Mouse (Mus musculus) c-Kit-positive CD71-negative TER-119-negative erythroid progenitor cells, embryonic 14.5 days (primary cell): Measurements from ENCODE around the gene Trpm4.

Source experiments
- DNase-seq: peaks from one replicate; pipeline ENCODE4 v3.0.0-alpha.2; 2013; ENCODE audit warnings: low read depth

Trpm4 gene

GRCm38 (mm10) chr7:45346905-45347304 lies 13.3 kb upstream of the Trpm4 start:
- DNase-seq = no peak

- no peak for DNase-seq
These were observed 10.0 kb upstream of the Trpm4 start for GRCm38 (mm10) chr7:45343543-45343942.

- no peak for DNase-seq
These were observed 8.5 kb upstream of the Trpm4 start for GRCm38 (mm10) chr7:45342081-45342480.

- peak; percentile 95 for DNase-seq
These were observed 7.7 kb upstream of the Trpm4 start for GRCm38 (mm10) chr7:45341303-45341702.

- DNase-seq = no peak
These were observed 7.1 kb upstream of the Trpm4 start for GRCm38 (mm10) chr7:45340669-45341068.

- DNase-seq = no peak
These were observed 6.5 kb upstream of the Trpm4 start for GRCm38 (mm10) chr7:45340066-45340442.

GRCm38 (mm10) chr7:45339410-45340065 lies 6.0 kb upstream of the Trpm4 start:
- DNase-seq = no peak

GRCm38 (mm10) chr7:45338161-45338911 lies 4.8 kb upstream of the Trpm4 start:
- DNase-seq = no peak

GRCm38 (mm10) chr7:45337469-45337868 lies 3.9 kb upstream of the Trpm4 start:
- no peak for DNase-seq

- DNase-seq = no peak
These were observed 2.7 kb upstream of the Trpm4 start for GRCm38 (mm10) chr7:45336319-45336718.

GRCm38 (mm10) chr7:45335056-45335455 lies 1.5 kb upstream of the Trpm4 start, which contains the start of gene Hrc:
Gene Hrc, plus strand, starts transcription at chr7:45335290.
- no peak for DNase-seq

GRCm38 (mm10) chr7:45334605-45335004 lies 1.0 kb upstream of the Trpm4 start:
- no peak for DNase-seq

GRCm38 (mm10) chr7:45332685-45333425 lies 725 bp downstream of the Trpm4 start:
- DNase-seq = no peak

GRCm38 (mm10) chr7:45331502-45331901 lies 2.1 kb downstream of the Trpm4 start:
- DNase-seq = no peak

- no peak for DNase-seq
These were observed 4.6 kb downstream of the Trpm4 start for GRCm38 (mm10) chr7:45328841-45329475.

GRCm38 (mm10) chr7:45325800-45326199 lies 7.8 kb downstream of the Trpm4 start:
- DNase-seq = no peak

GRCm38 (mm10) chr7:45323069-45323468 lies 10.5 kb downstream of the Trpm4 start:
- DNase-seq = no peak

GRCm38 (mm10) chr7:45322245-45322644 lies 11.3 kb downstream of the Trpm4 start:
- DNase-seq = no peak

GRCm38 (mm10) chr7:45316536-45316935 lies 17.0 kb downstream of the Trpm4 start:
- no peak for DNase-seq

GRCm38 (mm10) chr7:45315182-45315701 lies 18.3 kb downstream of the Trpm4 start:
- no peak for DNase-seq

GRCm38 (mm10) chr7:45313495-45313894 lies 20.1 kb downstream of the Trpm4 start:
- no peak for DNase-seq
